Mouse (Mus musculus) ES-E14 (cell line): ENCODE data around the gene Tekt5.

Experiments used
- HCFC1 ChIP-seq: IDR thresholded peaks from 2 replicates; pipeline ENCODE4 v1.6.1; 2012; ENCODE audit warnings: low read length, inconsistent platforms, borderline replicate concordance; ENCODE audit not compliant: insufficient read depth
- ZNF384 ChIP-seq: IDR thresholded peaks from 2 replicates; pipeline ENCODE4 v1.6.1; 2012; ENCODE audit warnings: low read depth, low read length, inconsistent platforms

DNA sequence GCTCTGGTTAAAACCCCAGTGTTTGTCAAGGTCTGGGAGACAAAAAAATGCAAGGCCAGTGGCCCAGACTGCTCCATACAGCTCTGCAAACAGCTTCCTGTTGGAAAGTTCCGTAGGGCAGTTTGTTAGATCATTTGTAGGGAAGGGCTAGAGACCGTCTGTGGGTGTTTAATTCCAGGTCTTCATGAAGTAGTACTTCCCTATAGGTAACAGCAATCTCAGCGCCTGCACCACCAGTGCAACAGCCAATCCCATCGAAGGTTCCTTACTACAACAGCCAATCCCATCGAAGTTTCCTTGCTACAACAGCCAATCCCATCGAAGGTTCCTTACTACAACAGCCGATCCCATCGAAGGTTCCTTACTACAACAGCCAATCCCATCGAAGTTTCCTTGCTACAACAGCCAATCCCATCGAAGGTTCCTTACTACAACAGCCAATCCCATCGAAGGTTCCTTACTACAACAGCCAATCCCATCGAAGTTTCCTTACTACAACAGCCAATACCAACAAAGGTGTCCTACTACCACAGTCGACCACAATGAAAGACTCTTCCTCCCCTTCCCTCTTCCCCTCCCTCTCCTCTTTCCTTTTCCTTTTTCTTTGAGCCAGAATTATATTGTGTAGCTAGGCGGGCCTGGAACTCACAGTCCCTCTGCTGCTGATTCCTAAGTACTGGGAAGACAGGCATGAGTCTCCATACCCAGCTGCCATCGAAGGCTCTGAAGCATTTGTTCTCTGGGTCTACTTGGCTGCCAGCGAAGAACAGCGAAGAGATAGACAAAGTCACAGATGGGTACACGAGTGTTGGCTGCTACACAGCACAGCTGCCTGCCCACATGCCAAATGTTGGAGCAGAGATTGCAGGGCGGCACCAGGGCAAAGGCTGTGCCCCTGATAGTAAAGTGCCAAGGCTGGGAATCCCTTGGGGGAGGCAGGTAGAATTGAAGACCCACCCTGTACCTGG, 58.6 kb downstream of the Tekt5 start:
- no peak for TF ChIP-seq ZNF384
- TF ChIP-seq HCFC1 = no peak
